Mouse (Mus musculus) induced T-regulatory cell, adult 2 months (primary cell): ENCODE measurements around the gene Vgf.

Experiments used
- DNase-seq: peaks from one replicate; pipeline ENCODE4 v3.0.0-alpha.2; 2012; ENCODE audit warnings: low read depth

The Vgf gene

DNA sequence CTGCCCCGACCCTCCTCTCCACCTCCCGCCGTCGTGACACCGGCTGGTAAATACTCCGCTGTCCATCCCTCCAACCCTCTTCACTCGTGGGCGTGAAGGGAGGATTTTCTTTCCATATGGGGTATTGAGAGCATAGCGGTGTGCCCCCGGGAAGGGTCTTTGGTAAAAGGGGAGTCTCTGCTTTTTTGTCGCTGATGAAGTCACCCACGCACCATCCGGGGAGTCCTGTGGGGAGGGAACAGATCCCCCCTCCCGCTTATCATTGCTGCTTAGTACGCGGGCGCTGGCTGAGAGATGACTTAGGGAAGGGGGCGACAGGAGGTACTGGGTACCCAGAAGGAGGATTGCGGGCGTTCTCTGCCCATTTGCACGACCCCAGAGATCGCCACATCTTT is 4.2 kb downstream of the Vgf start:
- DNase-seq = no peak

DNA sequence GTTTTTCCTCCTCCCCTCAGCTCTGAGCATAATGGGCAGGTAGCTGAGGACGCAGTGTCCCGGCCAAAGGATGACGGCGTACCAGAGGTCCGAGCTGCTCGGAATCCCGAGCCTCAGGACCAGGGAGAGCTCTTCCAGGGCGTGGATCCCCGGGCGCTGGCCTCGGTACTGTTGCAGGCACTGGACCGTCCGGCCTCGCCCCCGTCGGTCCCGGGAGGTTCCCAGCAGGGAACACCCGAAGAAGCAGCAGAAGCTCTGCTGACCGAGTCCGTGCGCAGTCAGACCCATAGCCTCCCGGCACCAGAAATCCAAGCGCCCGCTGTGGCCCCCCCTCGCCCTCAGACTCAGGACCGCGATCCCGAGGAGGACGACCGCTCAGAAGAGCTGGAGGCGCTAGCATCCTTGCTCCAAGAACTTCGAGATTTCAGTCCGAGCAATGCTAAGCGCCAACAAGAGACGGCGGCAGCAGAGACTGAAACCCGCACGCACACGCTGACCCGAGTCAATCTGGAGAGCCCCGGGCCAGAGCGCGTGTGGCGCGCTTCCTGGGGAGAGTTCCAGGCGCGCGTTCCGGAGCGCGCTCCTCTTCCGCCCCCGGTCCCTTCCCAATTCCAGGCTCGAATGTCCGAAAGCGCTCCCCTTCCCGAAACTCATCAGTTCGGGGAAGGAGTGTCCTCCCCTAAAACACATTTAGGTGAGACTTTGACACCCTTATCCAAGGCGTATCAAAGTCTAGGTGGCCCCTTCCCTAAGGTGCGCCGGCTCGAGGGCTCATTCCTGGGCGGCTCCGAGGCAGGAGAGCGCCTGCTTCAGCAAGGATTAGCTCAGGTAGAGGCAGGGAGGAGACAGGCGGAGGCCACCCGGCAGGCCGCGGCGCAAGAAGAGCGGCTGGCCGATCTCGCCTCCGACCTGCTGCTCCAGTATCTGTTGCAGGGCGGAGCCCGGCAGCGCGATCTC is 5.2 kb downstream of the Vgf start:
- peak; percentile 36 for DNase-seq

DNA sequence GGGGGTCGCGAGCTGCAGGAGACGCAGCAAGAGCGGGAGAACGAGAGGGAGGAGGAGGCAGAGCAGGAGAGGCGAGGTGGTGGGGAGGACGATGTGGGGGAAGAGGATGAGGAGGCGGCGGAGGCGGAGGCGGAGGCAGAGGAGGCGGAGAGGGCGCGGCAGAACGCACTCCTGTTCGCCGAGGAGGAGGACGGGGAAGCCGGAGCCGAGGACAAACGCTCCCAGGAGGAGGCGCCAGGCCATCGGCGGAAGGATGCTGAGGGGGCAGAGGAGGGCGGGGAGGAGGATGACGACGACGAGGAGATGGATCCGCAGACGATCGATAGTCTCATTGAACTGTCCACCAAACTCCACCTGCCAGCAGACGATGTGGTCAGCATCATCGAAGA is 5.8 kb downstream of the Vgf start:
- peak; percentile 63 for DNase-seq

DNA sequence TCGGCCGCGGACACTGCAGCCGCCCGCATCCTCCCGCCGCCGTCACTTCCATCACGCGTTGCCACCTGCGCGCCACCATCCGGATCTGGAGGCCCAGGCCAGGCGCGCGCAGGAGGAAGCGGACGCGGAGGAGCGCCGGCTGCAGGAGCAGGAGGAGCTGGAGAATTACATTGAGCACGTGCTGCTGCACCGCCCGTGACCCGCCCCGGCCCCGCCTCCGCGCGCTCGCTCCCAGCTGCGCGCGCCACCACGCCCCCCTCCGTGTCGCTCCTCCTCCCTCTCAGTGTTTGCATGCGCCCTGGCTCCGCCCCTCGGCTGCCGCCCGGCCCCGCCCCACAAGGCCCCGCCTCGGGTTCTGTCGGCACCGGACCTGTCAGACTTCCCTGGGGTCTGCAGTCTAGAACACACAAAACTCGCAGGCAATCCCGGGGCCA is 6.5 kb downstream of the Vgf start:
- peak; percentile 93 for DNase-seq

DNA sequence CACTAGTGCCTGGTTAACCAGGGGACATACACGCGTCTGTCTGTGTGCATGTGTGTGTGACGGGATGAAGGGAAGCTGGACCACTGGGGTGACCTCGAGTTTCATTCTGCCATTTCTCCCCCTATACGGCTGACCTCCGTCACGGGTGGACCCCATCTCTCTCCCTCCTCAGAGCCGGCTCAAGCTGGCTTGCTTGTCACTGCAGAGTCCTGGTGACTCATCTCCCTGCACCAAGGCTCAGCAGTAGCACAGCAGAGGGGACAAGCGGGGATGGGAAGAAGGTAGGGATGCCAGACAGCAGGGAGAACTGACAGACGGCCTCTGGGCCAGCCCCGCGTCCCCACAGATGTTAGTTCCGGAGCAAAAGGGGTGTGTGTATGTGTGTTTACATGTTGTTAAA is 10.0 kb downstream of the Vgf start:
- DNase-seq = no peak

DNA sequence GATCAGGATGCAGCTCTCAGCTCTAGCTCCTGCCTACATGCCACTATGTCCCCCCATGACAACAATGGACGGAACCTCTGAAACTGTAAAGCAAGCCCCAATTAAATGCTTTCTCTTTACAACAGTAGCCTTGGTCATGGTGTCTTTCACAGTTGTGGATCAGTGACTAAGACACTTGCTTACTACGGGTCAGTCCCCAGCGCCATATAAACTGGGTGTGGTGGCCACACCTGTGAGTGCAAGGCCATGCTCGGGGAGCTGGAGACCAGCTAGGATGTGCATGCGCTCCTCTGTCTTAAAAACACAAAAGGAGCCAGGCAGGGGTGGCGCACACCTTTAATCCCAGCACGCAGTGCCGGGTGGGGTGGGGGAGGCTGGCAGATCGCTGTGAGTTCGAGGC is 13.3 kb downstream of the Vgf start:
- no peak for DNase-seq

DNA sequence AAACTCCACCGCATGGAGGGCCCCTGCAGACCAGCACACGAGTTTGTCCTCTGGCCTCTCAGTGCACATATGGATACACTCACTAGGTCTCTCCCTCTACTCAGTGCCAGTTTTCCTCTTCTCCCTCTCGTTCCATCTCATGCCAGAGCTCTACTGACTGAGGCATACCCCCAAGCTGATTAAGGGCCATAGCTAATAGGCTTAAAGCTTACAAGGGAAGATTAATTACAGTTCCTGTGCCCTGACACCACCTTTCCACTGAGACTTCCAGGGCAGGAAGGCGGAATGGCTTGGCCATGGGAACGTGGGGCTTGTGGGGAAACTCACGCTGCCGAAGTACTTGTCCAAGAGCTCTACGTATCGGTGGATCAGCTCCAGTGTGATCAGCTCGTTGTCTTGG is 15.2 kb downstream of the Vgf start:
- DNase-seq = no peak

DNA sequence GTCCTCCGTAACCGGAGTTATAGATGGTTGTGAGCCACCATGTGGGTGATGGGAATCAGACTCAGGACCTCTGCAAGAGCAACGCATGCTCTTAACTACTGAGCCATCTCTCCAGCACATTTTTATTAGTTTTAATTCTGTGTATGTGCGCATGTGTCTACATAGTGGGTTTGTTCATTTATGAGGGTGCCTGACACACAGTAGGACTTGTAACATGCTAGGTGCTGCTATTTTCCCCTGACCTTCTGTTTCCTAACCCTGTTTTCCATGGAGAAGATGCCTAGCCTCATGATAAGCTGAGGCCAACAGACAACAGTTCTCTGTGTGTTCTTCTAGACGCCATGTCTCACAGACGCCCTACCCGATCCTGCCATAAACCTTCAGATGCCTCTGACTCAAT is 17.8 kb downstream of the Vgf start:
- DNase-seq = no peak

DNA sequence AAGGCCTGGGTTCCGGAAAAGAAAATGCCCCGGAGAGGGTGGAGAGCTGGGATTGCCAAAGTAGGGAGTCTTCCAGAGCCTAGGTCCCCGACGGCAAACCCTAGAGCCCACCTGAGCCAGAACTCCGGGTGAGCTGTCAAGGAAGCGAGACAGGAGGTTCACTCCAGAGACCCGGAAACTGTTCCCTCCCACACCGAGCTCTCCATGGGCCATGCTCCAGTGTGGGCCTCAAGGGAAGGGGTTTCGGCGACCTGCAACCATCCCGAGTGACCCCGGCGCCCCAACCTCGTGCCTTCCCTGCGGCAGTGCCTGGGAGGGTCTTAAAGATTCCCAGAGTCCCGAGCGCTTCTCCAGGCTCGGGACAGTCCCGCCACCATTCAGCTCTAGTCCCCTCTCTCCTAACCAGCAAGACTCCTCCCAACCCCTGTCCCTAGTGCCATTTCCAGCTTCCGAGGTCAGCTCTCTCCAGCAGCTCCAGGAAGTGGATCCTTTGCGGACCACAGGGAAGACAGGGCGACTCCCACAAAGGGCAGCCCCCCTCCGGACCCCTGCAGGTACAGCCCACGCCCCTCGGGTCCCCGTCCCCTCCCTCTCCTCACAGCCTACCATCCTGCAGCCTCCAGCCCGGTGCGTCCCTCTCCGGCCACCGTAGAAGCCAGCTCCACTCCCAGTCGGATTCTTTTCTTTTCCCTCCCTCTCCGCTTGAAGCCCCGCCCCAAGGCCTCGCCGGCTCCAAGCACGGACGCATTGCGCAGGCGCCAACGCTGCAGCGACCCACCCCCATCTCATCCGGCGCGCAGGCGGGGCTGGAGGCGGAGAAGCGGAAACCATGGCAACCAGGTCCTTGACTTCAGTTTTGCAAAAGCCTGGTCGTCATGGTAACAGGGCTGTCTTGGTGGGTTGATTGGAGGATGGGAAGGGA is 19.5 kb downstream of the Vgf start, which contains the start of gene Ap1s1:
Gene Ap1s1, minus strand, starts transcription at position 734 of the 922 bp plus-strand sequence.
- peak; percentile 99 for DNase-seq

DNA sequence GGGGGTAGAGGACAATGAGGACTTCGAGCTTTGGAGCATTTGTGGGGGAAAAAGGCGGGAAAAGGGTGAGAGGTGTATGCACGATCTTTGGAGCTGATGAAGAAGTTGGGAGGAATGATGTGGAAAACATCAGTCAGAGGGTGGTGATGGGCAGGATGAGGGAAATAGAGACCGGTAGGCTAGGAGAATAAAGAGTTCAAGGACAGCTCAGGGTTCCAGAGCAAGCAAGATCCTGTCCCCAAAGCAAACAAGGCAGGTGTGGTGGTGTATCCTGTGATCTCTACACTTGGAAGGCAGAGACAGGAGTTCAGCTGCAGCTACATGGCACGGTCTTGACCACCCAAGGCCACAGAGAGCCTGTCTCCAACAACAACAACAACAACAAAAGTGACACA is 20.1 kb downstream of the Vgf start:
- no peak for DNase-seq

DNA sequence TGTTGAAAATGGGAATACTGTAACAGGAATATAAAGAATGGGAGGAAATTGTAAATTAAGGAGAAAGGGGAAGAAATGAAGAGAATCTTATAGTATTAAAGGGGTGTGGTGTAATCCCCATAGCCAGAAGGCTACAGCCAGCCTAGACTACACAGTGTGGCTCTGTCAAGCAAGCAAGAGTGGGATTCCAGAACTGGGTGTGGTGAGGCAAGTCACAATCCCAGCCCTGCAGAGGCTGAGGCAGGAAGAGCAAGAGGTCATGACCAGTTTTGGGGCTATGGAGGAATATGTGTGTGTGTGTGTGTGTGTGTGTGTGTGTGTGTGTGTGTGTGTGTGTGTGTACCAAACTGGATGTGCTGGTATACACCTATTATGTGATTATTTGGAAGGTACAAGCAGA is 20.8 kb downstream of the Vgf start:
- peak; percentile 32 for DNase-seq

DNA sequence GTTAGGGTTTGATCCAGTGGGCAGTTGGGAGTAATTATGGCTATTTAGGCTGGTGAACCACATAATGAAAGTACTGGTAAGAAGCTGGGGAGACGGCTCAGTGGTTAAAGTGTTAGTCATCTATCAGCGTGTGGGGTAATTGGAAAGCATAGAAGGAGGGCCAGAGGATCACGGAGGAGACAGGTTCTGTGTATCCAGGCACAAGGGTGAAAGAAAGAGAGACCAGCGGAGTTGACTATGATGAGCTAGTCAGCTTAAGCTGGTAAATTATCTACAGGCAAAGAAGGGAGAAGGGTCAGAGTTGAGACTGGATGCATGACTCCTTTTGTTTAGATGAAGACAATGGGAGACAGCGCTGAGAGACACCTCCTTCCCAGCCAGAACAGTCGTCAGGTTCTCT is 24.9 kb downstream of the Vgf start:
- no peak for DNase-seq

DNA sequence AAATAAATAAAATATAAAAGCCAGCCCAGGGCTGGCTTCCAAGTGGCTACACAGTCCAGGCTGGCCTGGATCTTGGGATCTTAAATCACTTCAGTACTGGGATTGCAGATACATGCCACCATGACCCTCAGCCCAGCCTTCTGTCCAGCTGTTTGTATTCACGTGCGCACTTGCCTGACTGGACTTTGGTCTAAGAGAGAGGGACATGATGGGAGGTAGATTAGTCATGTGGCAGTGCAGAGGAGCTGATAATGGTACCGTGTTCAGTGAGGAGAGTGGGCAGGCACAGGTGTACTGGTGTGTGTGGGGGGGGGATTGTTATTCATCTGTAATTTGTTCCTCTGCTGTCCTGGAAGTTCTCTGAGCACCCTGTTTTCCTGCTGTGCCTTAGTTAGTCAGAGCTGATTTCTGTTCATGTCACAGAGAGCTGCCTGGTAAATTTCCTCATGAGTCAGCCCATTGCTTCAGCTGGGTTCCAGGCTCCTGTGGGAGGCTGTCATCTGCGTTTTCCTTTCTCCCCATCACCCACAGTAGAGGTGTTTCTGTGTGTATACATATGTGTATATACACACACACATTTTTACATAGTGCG is 25.8 kb downstream of the Vgf start:
- no peak for DNase-seq

DNA sequence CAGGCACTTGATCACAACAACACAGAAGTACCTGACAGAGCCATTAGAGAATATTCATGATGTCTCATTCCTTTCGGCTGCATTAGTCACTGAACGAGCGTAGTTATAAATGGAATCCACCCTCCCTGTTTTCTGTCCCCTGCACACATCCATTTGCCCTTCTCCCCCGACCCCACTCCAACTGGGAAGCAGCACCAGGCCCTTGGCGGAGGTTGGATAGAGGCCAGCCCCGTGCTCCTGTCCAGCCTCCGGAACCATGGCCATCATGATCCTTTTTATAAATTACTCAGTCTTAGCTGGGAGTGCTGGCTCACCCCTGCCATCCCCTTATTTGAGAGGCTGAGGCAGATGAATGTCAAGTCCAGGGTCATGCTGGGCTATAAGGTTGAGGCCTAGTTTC is 28.1 kb downstream of the Vgf start:
- DNase-seq = no peak

DNA sequence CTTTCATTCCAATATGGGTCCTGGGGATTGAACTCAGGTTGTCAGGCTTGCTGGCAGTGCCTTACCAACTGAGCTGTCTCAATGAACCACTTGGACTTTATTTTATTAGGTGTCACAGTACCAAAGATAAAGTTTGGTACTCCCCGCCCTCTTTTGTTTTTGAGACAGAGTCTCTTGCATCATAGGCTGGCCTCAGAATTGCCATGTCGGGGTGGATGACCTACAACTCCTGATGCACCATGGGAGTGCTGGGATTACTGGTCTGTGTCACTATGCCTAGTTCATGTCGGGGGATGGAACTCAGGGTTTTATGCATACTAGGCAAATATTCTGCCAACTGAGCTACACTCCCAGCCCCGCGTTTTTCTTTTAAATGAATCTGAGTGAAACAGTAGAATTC is 28.7 kb downstream of the Vgf start:
- DNase-seq = no peak

DNA sequence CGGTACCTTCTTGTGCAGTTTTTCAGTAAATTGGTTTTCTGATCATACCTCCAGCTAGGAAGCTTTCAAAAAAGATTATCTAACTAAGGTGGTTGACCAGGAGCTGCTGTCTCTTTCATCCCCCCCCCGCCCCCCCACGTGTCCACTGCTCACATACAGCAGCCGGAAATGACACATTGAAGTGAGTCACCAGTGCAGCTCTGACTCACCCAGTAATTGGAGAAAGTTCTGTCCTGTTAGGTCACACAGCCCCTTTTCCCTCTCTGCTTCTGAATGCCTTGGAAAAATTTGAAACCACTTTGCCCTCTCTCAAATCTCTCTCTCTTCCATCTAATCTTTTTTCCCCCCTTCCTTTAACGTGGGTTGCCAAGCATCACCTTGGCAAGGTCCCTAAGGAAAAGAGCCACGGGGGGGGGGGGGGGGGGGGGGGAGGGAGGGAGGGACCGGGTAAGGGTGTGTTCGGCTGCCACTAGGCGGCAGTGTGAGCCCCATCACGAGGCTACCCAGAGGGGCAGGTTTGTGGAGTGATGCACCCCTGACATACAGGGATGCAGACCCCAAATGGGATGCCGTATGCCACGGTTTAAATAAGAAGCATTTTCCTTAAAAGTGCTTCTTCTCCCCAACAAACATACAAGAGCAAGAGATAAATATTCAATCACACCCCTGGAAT is 35.8 kb downstream of the Vgf start:
- peak; percentile 47 for DNase-seq

DNA sequence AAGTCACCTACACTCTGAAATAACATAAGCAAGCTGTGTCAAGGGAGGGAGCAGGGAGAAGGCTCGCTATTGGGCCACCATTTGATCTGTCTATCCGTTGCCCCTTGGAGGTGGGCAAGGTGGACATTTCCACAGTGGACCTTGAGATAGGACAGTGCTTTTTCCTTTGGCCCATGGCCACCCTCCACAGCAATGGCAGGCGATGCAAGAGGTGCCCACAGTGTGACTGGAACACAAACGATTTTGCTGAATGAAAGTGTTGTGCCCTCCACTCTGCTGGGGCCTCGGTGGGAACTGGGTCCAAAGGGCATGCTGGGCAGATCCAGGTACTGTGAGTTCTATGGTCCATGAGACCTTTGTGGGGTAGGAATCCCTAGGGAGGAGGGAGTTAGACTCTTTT is 36.4 kb downstream of the Vgf start:
- DNase-seq = no peak

DNA sequence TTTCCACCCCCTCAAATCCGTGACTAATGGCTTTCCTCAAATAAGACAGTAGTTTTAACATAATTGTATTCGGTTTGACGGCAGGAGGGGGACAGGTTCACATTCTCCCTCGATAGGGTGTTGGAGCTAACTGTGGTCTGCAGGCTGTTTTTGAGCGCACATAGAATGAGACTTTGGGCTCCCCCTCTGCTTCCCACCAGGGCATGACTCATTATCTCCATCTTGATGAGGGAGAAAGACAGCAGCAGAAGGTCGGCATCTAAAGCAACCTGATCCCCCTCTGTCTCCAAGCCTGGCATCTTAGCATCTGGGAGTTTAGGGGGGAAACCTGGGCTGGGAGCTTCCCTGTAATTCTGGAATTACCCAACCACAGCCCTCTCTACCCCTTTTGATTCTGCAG is 39.3 kb downstream of the Vgf start:
- DNase-seq = no peak

DNA sequence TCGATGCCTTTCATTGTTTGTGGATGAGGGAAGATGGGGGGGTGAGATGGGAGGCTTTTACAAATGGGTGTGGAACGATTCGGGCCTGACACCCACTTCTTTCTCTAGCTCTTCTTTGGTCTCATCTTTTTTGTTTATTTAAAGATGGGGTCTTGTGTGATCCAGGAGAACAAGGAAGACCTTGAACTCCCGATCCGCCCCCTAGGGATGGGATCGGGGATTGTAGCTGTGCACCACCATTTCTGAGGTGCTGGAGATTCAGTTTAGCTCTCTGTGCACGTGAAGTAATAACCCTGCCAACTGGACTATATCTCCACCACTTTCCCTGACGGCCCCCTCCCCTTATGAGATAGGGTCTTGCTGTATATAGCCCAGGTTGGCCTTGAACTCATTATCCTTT is 39.7 kb downstream of the Vgf start:
- DNase-seq = no peak

DNA sequence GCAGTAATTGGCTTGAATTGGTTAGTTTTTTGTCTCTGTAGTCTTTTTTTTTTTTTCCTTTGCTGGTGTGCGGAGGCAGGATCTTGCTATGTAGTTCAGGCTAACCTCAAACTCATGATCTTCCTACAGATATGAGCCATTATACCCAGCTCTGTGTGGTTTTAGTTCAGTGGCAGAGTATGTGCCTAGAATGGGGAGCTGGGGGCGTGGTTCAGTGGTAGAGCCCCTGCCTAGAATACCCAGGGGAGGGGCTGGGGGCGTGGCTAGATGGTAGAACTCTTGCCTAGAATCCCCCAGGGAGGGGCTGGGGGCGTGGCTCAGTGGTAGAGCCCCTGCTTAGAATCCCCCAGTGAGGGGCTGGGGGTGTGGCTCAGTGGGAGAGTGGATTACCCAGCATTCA is 42.5 kb downstream of the Vgf start:
- peak; percentile 72 for DNase-seq

DNA sequence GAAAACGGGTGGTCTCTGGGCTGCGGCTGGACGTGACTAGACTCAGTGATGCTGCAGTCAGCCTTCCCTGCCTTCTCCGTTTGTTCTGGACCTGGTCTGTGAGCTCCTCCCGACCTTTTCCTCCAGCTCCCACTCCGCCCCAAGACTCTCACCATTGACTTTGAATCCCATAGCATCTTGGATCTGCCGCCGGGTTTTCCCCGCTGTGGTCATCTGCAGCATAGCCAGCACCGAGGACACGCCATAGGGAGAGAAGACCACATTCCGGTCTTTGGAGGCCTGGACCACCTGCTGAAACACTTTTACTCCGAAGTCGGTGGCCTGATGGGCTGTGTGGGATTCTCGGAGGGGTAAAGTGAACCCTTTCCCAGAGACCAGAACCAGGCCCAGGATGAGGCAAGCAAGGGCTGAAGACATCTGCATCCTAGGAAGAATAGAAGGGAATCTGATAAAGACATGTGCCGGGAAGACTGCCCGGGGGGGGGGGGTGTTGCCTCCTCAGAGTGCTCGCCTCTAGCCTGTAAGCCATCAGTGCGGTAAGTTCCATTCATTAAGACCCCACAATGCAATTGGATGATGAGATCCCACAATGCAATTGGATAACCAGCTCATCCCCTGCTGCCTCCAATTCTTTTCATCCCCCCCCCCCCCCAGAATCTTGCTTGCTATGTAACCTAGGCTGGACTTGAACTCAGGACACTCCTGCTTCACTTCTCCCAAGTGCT is 44.9 kb downstream of the Vgf start:
- DNase-seq = no peak
